In genomic region chr9:35283415-35284069, GRCm38 (mm10) we compare ENCODE assay signal across 10 mouse cellular contexts. TPM values are rescaled to one million over a fixed set of nuclear protein-coding genes. Genes with fewer than 3 reads are reported as not detected.
DNase-seq lines count a peak whose midpoint lies in the region; ATAC-seq lines count a peak whose summit lies in the region.
"Had no signal": no experiment of that assay in that cellular context is flagged by ENCODE, and none has a peak within 500 bp of the region (broad histone marks: within the 10 kb centered on the region; RNA-seq: fewer than 3 reads in every experiment).

No protein-coding gene starts in this region.

- peaks cover 55% of the 10 kb centered on the region for H3K27me3 ChIP-seq in hindbrain, embryonic 13.5 days
- H3K27me3 ChIP-seq in limb, embryonic 10.5 days (ENCODE audit: low read depth, poor library complexity, severe bottlenecking), result peaks cover 36% of the 10 kb centered on the region

- no peaks in the 10 kb centered on the region; the same call in 1 of the 2 replicates for H3K36me3 ChIP-seq in hindbrain, embryonic 13.5 days
- 0 out of 2 replicates have a peak, but pooled peaks cover under 1% of the 10 kb centered on the region for H3K36me3 ChIP-seq in limb, embryonic 10.5 days

- H3K9me3 ChIP-seq in hindbrain, embryonic 13.5 days, result no peaks in the 10 kb centered on the region
- H3K9me3 ChIP-seq in limb, embryonic 10.5 days (replicated peaks), result no peaks in the 10 kb centered on the region

- no peak overlapping the region for H3K27ac ChIP-seq in hindbrain, embryonic 13.5 days
- peak overlapping the region; percentile 77 for H3K27ac ChIP-seq in limb, embryonic 10.5 days

- no peak overlapping the region for H3K4me2 ChIP-seq in hindbrain, embryonic 13.5 days

- ATAC-seq in hindbrain, embryonic 13.5 days (ENCODE audit: low FRiP score), result peak; percentile 52

- H3K9ac ChIP-seq in hindbrain, embryonic 13.5 days, result no peak overlapping the region

- peak; percentile 15 for DNase-seq in kidney, adult 11 months
- no peak for DNase-seq in kidney, adult 18-20 months
- peak; percentile 63 for DNase-seq in limb, embryonic 10.5 days (ENCODE audit: low spot score)
- peak; percentile 46 for DNase-seq in yolk sac, embryonic 10.5 days (ENCODE audit: low spot score)
- DNase-seq in retina, embryonic 14.5 days (ENCODE audit: low spot score), result no peak
- no peak for DNase-seq in urinary bladder, postnatal 36 days (ENCODE audit: low spot score in 2 of 2)
- DNase-seq: heart, postnatal 4 days; right cerebral cortex, adult 18-20 months had no signal

- no peaks in the 10 kb centered on the region for H3K4me1 ChIP-seq in hindbrain, embryonic 13.5 days (replicated peaks)
- H3K4me1 ChIP-seq in limb, embryonic 10.5 days, result peaks cover 39% of the 10 kb centered on the region
- H3K4me1 ChIP-seq: megakaryocyte, embryonic 14.5 days had no signal

- no peak overlapping the region for H3K4me3 ChIP-seq in hindbrain, embryonic 13.5 days
- H3K4me3 ChIP-seq in limb, embryonic 10.5 days, result no peak overlapping the region
- H3K4me3 ChIP-seq: megakaryocyte, embryonic 14.5 days had no signal

- WGBS in hindbrain, embryonic 13.5 days, result 60% methylated on average over 13 of the region's 13 CpGs
- 23% methylated on average over 13 of the region's 13 CpGs for WGBS in limb, embryonic 10.5 days

RNA-seq across cellular contexts. Expression of gene Rpusd4, which starts 15.9 kb away (rescaled TPM):
- 18.7 and 19.9 TPM in 2 replicates for polyA plus RNA-seq in hindbrain, embryonic 13.5 days (2015; fragmentation: Nextera tagmentation; extraction: Ambion mirVana)
- 35.6 and 36.8 TPM in 2 replicates for polyA plus RNA-seq in limb, embryonic 10.5 days (2016; fragmentation: Nextera tagmentation; extraction: Ambion mirVana)

RNA-seq across cellular contexts. Expression of gene Fam118b, which starts 15.9 kb away (rescaled TPM):
- 67.4 and 75.3 TPM in 2 replicates for polyA plus RNA-seq in hindbrain, embryonic 13.5 days (2015; fragmentation: Nextera tagmentation; extraction: Ambion mirVana)
- 62.6 and 66.7 TPM in 2 replicates for polyA plus RNA-seq in limb, embryonic 10.5 days (2016; fragmentation: Nextera tagmentation; extraction: Ambion mirVana)

Comparison
In these comparisons a context has a peak if more than half of its experiments do, and no peak if none do; other contexts are left out.
1. DNase-seq: peak in kidney, adult 11 months (single experiment), limb, embryonic 10.5 days (single experiment) and yolk sac, embryonic 10.5 days (single experiment); none in kidney, adult 18-20 months (single experiment), retina, embryonic 14.5 days (single experiment) and urinary bladder, postnatal 36 days (0 of 2).